Mouse (Mus musculus) kidney, adult 8-10 months (tissue): ENCODE data around the gene Defa31.
"Not testable (repeated sequence)": the region's sequence is repeated elsewhere in the genome, so short reads cannot be mapped to it uniquely, and the experiment has no call there.

Experiments used
- DNase-seq, 2 experiments: peaks; one replicate each; pipeline ENCODE4 v3.0.0; 2022

The Defa31 gene

DNA sequence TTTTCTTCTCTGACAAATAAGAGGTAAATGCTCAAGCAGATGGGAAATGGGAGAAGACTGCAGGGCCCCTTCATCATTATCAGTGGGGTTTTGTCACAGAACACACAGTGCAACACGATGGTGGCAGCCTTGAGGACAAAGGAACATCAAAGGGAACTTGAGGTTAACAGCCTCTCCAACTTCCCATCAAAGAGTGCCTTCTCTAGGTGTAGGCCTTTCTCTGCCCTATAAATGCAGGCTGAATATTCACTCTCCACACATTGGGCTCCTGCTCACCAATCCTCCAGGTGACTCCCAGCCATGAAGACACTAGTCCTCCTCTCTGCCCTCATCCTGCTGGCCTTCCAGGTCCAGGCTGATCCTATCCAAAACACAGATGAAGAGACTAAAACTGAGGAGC is at the start of gene Defa31:
Gene Defa31 (plus strand): TSS at position 301 of the 400 bp plus-strand sequence.
- DNase-seq, result not testable (repeated sequence)

GRCm38 (mm10) chr8:21161977-21162376 is 29.4 kb upstream of the Defa31 start, which contains the start of gene Defa22:
Defa22 (plus strand) TSS chr8:21162277.
- DNase-seq, result not testable (repeated sequence)

DNA sequence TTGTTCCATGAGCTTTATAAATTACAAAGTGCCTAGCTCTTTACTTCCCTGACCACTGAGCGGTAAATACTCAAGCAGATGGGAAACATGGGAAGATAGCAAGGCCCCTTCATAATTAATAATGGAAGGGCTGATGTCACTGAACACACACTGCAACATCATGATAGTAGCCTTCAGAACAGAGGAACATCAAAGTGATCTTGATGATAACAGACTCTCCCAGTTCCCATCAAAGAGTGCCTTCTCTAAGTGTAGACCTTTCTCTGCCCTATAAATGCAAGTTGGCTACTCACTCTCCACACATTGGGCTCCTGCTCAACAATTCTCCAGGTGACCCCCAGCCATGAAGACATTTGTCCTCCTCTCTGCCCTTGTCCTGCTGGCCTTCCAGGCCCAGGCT is 9.8 kb downstream of the Defa31 start, which contains the start of gene Gm15293:
Gene Gm15293 (plus strand): TSS at position 301 of the 400 bp plus-strand sequence.
- not testable (repeated sequence) for DNase-seq
